In the genomic region with DNA sequence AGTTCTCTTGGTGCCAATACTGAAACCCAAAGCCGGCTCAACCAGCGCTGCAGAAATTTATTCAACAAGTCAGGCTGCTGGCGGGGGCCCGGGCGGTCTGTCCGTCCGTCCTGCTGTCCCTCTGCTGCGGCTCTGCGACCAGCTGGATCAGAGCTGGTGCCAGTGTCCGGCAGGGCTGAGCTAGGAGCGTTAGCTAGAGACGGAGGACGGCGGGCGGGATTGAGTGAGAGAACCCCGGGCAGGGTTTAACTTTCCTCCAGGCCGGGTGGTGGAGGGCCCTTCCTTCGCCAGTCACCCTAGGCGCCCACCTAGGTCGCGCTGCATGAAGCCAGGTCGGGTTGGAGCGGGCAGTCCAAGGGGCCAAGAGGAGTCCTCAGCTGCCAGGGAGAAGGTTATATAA, we compare ENCODE assay signal across 8 mouse cellular contexts. TPM values are rescaled to one million over a fixed set of nuclear protein-coding genes. Genes with fewer than 3 reads are reported as not detected.
A peak's percentile ranks its signal among the peaks of the same experiment; 100 is the strongest.
DNase-seq lines count a peak whose midpoint lies in the region; ATAC-seq and TF ChIP-seq lines count a peak whose summit lies in the region.

No protein-coding gene starts in this region.

- H3K36me3 ChIP-seq in forebrain, embryonic 15.5 days: no peaks in the 10 kb centered on the region
- H3K36me3 ChIP-seq in midbrain, embryonic 12.5 days: no peaks in the 10 kb centered on the region

- no peak for ATAC-seq in forebrain, embryonic 15.5 days (replicated peaks)
- ATAC-seq in midbrain, embryonic 12.5 days (ENCODE audit: low FRiP score, low read depth): no peak
- ATAC-seq in erythroid progenitor cell, adult 5-6 weeks (replicated peaks; ENCODE audit: low FRiP score, poor library complexity, severe bottlenecking): no peak

- H3K4me1 ChIP-seq in forebrain, embryonic 15.5 days: peaks cover 14% of the 10 kb centered on the region; the same call in 1 of the 2 replicates
- H3K4me1 ChIP-seq in midbrain, embryonic 12.5 days: peaks cover 9% of the 10 kb centered on the region; the same call in 1 of the 2 replicates

- H3K4me3 ChIP-seq in layer of hippocampus, adult 2 months: peak overlapping the region; percentile 68
- peak overlapping the region; percentile 54 for H3K4me3 ChIP-seq in forebrain, embryonic 15.5 days
- peak overlapping the region; percentile 53 for H3K4me3 ChIP-seq in midbrain, embryonic 12.5 days

- H3K27ac ChIP-seq in layer of hippocampus, adult 2 months: peak overlapping the region; percentile 88
- no peak overlapping the region for H3K27ac ChIP-seq in forebrain, embryonic 15.5 days (replicated peaks)
- H3K27ac ChIP-seq in midbrain, embryonic 12.5 days (replicated peaks): no peak overlapping the region

- TF ChIP-seq CTCF in layer of hippocampus, adult 2 months (conservative IDR thresholded peaks at IDR 0.05): no peak

- H3K27me3 ChIP-seq in forebrain, embryonic 15.5 days: peaks cover 48% of the 10 kb centered on the region
- peaks cover 86% of the 10 kb centered on the region for H3K27me3 ChIP-seq in midbrain, embryonic 12.5 days

- H3K9me3 ChIP-seq in forebrain, embryonic 15.5 days: no peaks in the 10 kb centered on the region
- H3K9me3 ChIP-seq in midbrain, embryonic 12.5 days: no peaks in the 10 kb centered on the region

- WGBS in forebrain, embryonic 15.5 days: 1% methylated on average over 23 of the region's 23 CpGs
- 2% methylated on average over 23 of the region's 23 CpGs for WGBS in midbrain, embryonic 12.5 days

- H3K9ac ChIP-seq in forebrain, embryonic 15.5 days (replicated peaks): peak overlapping the region; percentile 63
- peak overlapping the region; percentile 21; the same call in 1 of the 2 replicates for H3K9ac ChIP-seq in midbrain, embryonic 12.5 days (replicated peaks)

- peak overlapping the region; percentile 82 for H3K4me2 ChIP-seq in forebrain, embryonic 15.5 days (replicated peaks)
- H3K4me2 ChIP-seq in midbrain, embryonic 12.5 days (replicated peaks): peak overlapping the region; percentile 88

- no peak for DNase-seq in layer of hippocampus, adult 2 months (ENCODE audit: low spot score in 2 of 2)
- no peak for DNase-seq in layer of hippocampus, adult 9-11 months
- DNase-seq in cerebellum, adult 9-11 months: peak; percentile 81
- no peak for DNase-seq in kidney, postnatal 36 days
- DNase-seq in lung, postnatal 10 days: no peak

RNA-seq across cellular contexts. Expression of gene Cacna1i, which starts 1.0 kb away (rescaled TPM):
- 10 to 100 TPM; 36.1 to 41.4 TPM for total RNA-seq in layer of hippocampus, adult 2 months (2021)
- 0.50 and 0.57 TPM in 2 replicates for polyA plus RNA-seq in forebrain, embryonic 15.5 days (2015; fragmentation: Nextera tagmentation; extraction: Ambion mirVana)
- polyA plus RNA-seq in midbrain, embryonic 12.5 days (2016; fragmentation: Nextera tagmentation; extraction: Ambion mirVana): 0.08 and 0.17 TPM in 2 replicates
- total RNA-seq in erythroid progenitor cell, adult 5-6 weeks (2015; ENCODE audit: low replicate concordance): not detected in 2 replicates
- not detected in 2 replicates for total RNA-seq in erythroid progenitor cell, adult 5-6 weeks (2017; ENCODE audit: low replicate concordance)

RNA-seq across cellular contexts. Expression of gene Rps19bp1, which starts 23.9 kb away (rescaled TPM):
- total RNA-seq in layer of hippocampus, adult 2 months (2021): 10 to 100 TPM; 32.5 to 37.0 TPM
- polyA plus RNA-seq in forebrain, embryonic 15.5 days (2015; fragmentation: Nextera tagmentation; extraction: Ambion mirVana): 65.3 and 70.7 TPM in 2 replicates
- 56.5 and 60.7 TPM in 2 replicates for polyA plus RNA-seq in midbrain, embryonic 12.5 days (2016; fragmentation: Nextera tagmentation; extraction: Ambion mirVana)
- 13.8 and 15.5 TPM in 2 replicates for total RNA-seq in erythroid progenitor cell, adult 5-6 weeks (2015; ENCODE audit: low replicate concordance)
- total RNA-seq in erythroid progenitor cell, adult 5-6 weeks (2017; ENCODE audit: low replicate concordance): 3.8 and 11.3 TPM in 2 replicates

RNA-seq across cellular contexts. Expression of gene Atf4, which starts 33.1 kb away (rescaled TPM):
- 10 to 100 TPM; 85.7 to 94.3 TPM for total RNA-seq in layer of hippocampus, adult 2 months (2021)
- 123 and 124 TPM in 2 replicates for polyA plus RNA-seq in forebrain, embryonic 15.5 days (2015; fragmentation: Nextera tagmentation; extraction: Ambion mirVana)
- polyA plus RNA-seq in midbrain, embryonic 12.5 days (2016; fragmentation: Nextera tagmentation; extraction: Ambion mirVana): 128 and 134 TPM in 2 replicates
- 287 and 355 TPM in 2 replicates for total RNA-seq in erythroid progenitor cell, adult 5-6 weeks (2015; ENCODE audit: low replicate concordance)
- total RNA-seq in erythroid progenitor cell, adult 5-6 weeks (2017; ENCODE audit: low replicate concordance): 402 and 410 TPM in 2 replicates

RNA-seq across cellular contexts. Expression of gene AC140267.1, which starts 52.4 kb away (rescaled TPM):
- 10 to 100 TPM; 20.4 to 24.6 TPM for total RNA-seq in layer of hippocampus, adult 2 months (2021)
- 4.2 TPM in 1 of 2 replicates, not detected in the other for polyA plus RNA-seq in forebrain, embryonic 15.5 days (2015; fragmentation: Nextera tagmentation; extraction: Ambion mirVana)
- polyA plus RNA-seq in midbrain, embryonic 12.5 days (2016; fragmentation: Nextera tagmentation; extraction: Ambion mirVana): 4.1 TPM in 1 of 2 replicates, not detected in the other
- total RNA-seq in erythroid progenitor cell, adult 5-6 weeks (2015; ENCODE audit: low replicate concordance): 43.2 TPM in 1 of 2 replicates, not detected in the other
- total RNA-seq in erythroid progenitor cell, adult 5-6 weeks (2017; ENCODE audit: low replicate concordance): not detected in 2 replicates

RNA-seq across cellular contexts. Expression of gene Mief1, which starts 54.2 kb away (rescaled TPM):
- total RNA-seq in layer of hippocampus, adult 2 months (2021): 10 to 100 TPM; 31.0 to 32.2 TPM
- 41.0 and 41.6 TPM in 2 replicates for polyA plus RNA-seq in forebrain, embryonic 15.5 days (2015; fragmentation: Nextera tagmentation; extraction: Ambion mirVana)
- polyA plus RNA-seq in midbrain, embryonic 12.5 days (2016; fragmentation: Nextera tagmentation; extraction: Ambion mirVana): 46.4 and 50.7 TPM in 2 replicates
- total RNA-seq in erythroid progenitor cell, adult 5-6 weeks (2015; ENCODE audit: low replicate concordance): 15.5 and 18.9 TPM in 2 replicates
- 18.1 and 23.0 TPM in 2 replicates for total RNA-seq in erythroid progenitor cell, adult 5-6 weeks (2017; ENCODE audit: low replicate concordance)

Comparison
In these comparisons a context has a peak if more than half of its experiments do, and no peak if none do; other contexts are left out.
1. RNA of gene Cacna1i, which starts 1.0 kb away (total RNA-seq): 36.1 to 41.4 TPM in layer of hippocampus, adult 2 months; not detected in erythroid progenitor cell, adult 5-6 weeks; every median in the first group is over 10 times any median in the second.
2. Peak in every context shown above with its lines, with median percentiles within 50 percentile points of each other: H3K4me3 ChIP-seq.